Mouse (Mus musculus): ENCODE measurements at regions not wholly inside any gene's neighbourhood (a gene's known extent, or its start where the extent isn't known, plus 50 kb on each side); places are given as distances from the start of the nearest gene placed in this dataset.
"Not testable (repeated sequence)": the region's sequence is repeated elsewhere in the genome, so short reads cannot be mapped to it uniquely, and the experiment has no call there.

GRCm38 (mm10) chr8:5523281-5523680 is 418.1 kb upstream of the Slc10a2 start:
- no peak for DNase-seq

DNA sequence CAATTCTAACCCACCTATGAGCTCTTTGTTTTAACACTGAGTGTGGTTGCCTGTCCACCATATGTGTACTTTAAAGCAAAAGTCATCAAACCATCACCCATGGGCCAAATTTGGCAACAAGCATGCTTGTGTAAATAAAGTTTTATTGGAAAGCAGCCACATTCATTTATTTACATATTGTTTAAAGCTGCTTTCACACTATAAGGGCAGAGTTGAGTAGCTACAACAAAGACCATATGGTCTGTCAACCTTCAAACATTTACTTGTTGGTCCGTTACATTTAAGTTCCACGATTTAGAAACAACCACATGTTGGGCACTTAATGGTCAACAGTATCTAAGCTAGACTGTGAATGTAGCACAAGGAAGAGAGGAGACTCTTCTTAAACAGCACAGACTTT is 390.7 kb upstream of the Slc10a2 start:
- DNase-seq = no peak

DNA sequence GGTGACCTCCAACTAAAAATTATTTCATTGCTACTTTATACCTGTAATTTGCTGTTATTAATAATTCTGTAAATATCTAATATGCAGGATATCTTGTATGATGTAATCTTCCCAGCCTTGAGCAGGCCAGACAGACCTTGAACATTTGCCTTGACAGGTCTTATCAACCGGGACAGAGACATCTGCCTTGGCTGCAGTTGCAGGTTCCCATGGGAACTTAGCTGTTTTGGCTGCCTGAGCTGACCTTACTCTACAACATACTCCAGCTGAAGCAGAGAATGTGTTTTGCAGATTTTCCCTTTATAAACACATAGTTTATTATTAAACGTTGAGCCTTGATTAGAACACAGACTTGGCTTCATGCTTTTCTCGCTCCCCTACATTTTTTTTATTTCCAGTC is 385.3 kb upstream of the Slc10a2 start:
- peak; percentile 30 to 62 for DNase-seq

DNA sequence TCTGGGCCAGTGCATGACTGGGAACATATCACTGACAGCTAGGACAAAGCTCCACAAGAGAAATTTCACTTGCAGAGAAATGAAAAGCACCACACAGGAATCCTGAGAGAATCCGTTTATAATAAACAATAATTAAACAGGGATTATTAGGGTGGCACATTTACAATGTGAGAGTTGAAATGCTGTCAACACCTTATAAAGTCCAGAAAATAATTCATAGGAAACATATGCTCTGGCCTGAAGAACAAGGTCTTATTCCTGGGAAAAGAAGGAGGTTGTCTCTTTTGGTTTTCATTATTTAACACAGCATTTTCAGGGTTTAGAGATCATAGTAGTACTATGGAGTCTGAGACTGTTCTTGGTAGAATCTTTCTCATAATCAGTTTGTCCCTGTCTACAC is 377.8 kb upstream of the Slc10a2 start:
- no peak for DNase-seq

- DNase-seq = peak; percentile 6 to 23
Measured at GRCm38 (mm10) chr8:5472999-5473398, 367.8 kb upstream of the Slc10a2 start.

DNA sequence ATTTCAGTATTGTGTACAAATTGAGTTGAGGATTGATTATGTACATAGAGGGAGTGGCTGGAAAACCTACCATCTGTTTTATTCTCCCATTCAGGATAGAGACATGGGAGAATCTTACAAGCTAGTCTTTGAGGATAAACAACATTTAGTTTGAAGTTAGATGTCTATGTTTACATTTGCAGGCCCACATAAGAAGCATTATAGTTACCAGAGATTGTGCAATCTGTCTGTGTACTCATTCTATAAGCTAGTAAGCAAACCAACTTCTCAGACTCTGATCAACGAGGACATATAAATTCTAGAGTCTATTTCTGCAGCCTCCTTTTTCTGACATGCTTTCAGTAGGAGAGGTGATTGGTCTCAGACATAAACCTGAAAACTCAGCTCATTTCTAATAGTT is 367.4 kb upstream of the Slc10a2 start:
- DNase-seq = no peak

DNA sequence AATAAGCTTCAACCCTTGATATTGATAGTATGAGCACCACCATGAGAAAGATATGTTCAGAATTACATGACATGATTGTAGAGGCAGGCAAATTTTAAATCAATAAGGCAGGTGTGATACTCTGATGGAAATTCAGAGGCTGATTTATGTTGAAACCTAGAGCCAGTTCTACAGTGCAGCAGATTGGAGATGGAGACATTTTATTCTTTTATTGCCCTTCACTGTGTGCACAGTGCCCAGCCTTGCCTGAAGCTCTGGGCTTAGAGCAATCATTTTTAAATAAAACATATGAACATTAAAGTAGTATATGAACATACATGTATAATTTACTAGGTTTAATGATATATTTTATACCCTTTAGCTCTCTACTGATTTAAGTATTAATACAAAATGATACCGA is 352.5 kb upstream of the Slc10a2 start:
- DNase-seq = no peak

- no peak for DNase-seq
Measured at GRCm38 (mm10) chr8:5453469-5453868, 348.3 kb upstream of the Slc10a2 start.

- not testable (repeated sequence) for DNase-seq
Measured at GRCm38 (mm10) chr8:5442243-5442642, 337.1 kb upstream of the Slc10a2 start.

- not testable (repeated sequence) for DNase-seq
Measured at GRCm38 (mm10) chr8:5440404-5440803, 335.3 kb upstream of the Slc10a2 start.

DNA sequence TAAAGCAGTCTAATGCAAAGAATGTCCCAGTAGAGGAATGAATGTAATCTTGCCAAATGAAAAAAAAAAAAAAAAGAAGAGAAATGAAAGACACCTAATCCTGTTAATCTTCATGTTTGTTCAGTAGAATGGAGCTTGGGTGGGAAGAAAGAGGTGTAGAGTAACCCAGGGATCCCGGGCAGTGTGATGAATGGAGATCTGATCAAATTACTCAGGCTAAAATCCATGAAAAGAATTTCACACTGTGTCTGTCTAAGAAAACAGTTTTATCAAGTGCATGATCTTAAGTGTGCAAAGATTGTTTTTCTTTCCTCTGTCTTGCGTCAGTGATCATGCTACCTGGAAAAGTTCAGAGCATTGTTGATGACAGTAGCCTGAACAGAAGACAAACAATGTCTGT is 333.9 kb upstream of the Slc10a2 start:
- DNase-seq = no peak

- DNase-seq = peak; percentile 0 to 1
Measured at GRCm38 (mm10) chr8:5428303-5428971, 323.3 kb upstream of the Slc10a2 start.

DNA sequence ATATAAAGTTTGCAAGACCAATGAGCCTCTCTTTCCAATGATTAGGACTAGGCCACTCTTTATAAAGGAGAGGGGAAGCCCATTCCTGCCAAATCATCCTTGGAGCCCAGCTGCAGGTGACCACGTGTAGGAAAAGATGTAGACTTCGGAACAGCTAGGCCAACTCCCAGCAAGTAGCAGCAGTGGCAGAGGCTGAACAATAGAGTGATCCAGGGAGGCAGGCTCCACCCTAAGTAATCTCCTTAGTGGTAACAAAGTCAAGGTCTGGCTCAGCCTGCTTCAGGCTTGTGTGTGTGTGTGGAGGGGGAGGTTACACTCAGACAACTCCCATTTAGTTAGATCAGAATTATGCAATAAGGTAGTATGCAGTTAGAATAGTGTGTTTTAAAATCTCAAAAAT is 311.7 kb upstream of the Slc10a2 start:
- not testable (repeated sequence) for DNase-seq

DNA sequence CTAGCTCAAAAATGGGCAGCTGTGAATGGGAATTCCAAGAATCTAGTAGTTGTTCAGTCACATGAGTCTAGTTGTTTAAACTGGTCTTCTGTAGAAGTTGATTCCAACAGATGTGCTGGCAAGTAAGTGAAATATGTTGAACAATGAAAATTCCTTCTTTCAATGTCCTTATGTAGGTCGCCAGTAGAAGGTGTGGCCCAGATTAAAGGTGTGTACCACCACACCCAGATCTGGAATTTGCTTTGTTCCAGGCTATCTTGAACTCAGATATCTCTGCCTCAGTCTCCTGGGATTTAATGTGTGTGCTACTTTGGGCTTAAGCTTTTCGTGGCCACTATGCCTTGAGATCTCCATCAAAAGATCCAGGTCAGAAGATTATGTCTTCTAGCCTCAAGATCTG is 279.7 kb upstream of the Slc10a2 start:
- no peak for DNase-seq

DNA sequence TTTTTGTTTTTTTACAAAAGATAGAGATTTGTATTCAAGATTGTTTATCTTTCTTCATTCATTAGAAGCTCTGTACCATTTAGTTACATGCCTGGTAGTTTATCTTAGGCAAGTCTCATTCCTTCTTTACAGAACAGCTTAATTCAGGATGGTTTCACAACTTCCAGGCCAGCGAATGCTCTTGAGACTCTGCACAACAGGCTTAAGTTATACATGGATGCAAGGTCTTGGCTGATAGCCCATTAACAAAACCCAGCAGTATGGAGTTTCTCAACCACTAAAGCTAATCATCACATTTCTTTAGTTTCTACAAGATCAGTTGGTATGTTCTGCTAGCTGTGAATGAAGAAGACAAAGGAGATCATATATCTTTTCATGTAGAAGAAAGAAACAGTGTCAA is 272.9 kb upstream of the Slc10a2 start:
- no peak for DNase-seq

GRCm38 (mm10) chr8:5339953-5340352 is 234.8 kb upstream of the Slc10a2 start:
- no peak for DNase-seq

DNA sequence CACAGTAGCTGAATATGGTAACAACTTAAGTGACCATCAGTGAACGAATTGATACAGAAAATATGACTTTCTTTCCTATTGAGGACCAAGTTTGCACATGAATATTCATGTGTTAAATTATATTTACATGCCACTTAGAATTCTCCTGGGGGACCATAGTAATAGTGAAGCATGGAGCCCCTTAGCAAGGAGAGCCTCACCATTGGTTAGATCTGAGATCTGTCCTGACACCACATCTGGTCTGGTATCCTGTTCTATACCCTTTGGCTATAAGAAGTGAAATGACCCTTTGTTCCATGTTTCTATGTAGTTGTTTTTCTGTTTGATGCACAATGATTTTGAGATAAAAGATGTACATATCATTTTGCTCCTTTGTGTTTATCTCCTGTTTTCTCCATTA is 209.4 kb upstream of the Slc10a2 start:
- no peak for DNase-seq

- no peak for DNase-seq
Measured at GRCm38 (mm10) chr8:5299982-5300381, 194.8 kb upstream of the Slc10a2 start.

- DNase-seq = no peak
Measured at GRCm38 (mm10) chr8:5297190-5297589, 192.0 kb upstream of the Slc10a2 start.

DNA sequence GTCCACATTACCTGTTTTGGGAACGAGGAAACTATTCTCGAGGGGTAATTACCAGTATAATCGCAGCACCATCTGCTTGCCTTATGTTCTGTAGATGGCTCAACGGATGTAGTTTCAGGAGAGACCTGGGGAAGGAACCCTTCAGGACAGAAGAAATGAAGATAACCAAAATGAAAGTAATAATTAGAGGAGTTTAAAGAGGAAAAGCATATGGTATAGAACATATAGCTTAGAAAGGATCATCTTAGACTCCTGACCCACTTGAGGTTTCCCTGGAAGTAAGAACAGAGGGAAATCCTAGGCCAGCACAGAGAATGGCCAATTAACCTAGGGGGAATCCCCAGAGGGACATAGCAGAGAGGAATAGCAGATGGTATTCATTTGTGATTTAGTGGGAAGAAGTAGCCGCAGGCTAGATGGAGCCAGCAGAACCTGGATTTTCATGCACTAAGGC is 180.6 kb upstream of the Slc10a2 start:
- no peak for DNase-seq

GRCm38 (mm10) chr8:5283799-5284198 is 178.6 kb upstream of the Slc10a2 start:
- no peak for DNase-seq

DNA sequence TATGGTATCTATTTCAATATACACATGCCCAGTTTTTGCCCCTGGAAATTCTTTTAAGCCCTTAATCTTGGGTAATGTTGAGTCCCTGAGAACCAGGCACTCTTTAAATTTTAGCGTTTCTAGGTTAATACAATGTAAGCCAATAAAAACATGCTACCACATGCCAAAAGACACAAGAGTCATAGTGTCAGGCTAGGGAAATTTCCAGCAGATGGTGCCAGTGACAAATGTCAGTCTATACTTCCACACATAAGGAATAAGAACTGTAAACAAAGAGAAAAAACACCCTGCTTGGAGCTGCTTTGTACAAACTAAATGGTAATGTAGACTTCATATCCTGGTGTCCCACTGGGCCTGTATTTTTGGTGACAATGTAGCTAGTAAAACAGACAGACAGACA is 157.2 kb upstream of the Slc10a2 start:
- no peak for DNase-seq

DNA sequence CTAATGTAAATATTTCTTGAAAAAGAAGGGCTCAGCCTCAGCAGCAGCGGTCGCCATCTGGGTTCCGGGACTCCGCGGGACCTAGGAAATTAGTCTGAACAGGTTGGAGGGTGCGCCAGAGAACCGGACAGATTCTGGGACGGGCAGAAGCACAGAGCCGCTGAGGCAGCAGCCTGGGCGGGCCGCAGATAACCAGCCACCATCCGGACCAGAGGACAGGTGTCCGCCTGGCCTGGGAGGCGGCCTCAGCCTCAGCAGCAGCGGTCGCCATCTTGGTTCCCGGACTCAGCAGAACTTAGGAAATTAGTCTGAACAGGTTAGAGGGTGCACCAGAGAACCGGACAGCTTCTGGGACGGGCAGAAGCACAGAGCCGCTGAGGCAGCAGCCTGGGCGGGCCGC is 136.7 kb upstream of the Slc10a2 start:
- peak; percentile 2 to 5 for DNase-seq
